Mouse (Mus musculus) liver, embryonic 12.5 days (tissue): Measurements from ENCODE around the gene Bach1. TPM values are rescaled to one million over a fixed set of nuclear protein-coding genes. Genes with fewer than 3 reads are reported as not detected.

Experiments
- polyA plus RNA-seq: library from polyadenylated mRNA; unstranded; fragments of >200 nt; fragmentation: Nextera tagmentation; extraction: Ambion mirVana; gene quantifications from 2 replicates; pipeline ENCODE4 v1.2.1, GENCODE M21; 2016

Gene Bach1
- polyA plus RNA-seq, 1 experiment from 2014 or later, result 8.8 TPM

Other genes with a start within 250 kb of the Bach1 start
- gene Usp16, start 244.2 kb upstream of the Bach1 start, polyA plus RNA-seq, result 25.2 and 27.2 TPM in 2 replicates
- 395 and 399 TPM in 2 replicates for gene Cct8, start 203.1 kb upstream of the Bach1 start, polyA plus RNA-seq
- gene Map3k7cl, start 145.6 kb upstream of the Bach1 start, polyA plus RNA-seq, result not detected in 2 replicates